ENCODE assay signal across 8 mouse cellular contexts in genomic region chr11:88180959-88181619, GRCm38 (mm10). TPM values are rescaled to one million over a fixed set of nuclear protein-coding genes. Genes with fewer than 3 reads are reported as not detected.
DNase-seq lines count a peak whose midpoint lies in the region; ATAC-seq and TF ChIP-seq lines count a peak whose summit lies in the region.

No protein-coding gene starts in this region.

- in situ Hi-C loops in Patski (cut with MboI; ENCODE audit: low pct_unique_long_range_greater_than_20kb) = no loop called here

- peak; percentile 75 for ATAC-seq in Patski

- H3K27me3 ChIP-seq in Patski = no peaks in the 10 kb centered on the region
- peaks cover 6% of the 10 kb centered on the region for H3K27me3 ChIP-seq in hindbrain, embryonic 10.5 days (ENCODE audit: insufficient read depth, poor library complexity, severe bottlenecking)
- no peaks in the 10 kb centered on the region for H3K27me3 ChIP-seq in small intestine, adult 2 months (ENCODE audit: control insufficient read depth, insufficient read depth, low read length)

- no peak for TF ChIP-seq POLR2A in small intestine, adult 2 months (IDR thresholded peaks at IDR 0.05; ENCODE audit: low read depth, low read length)

- no peaks in the 10 kb centered on the region for H3K9me3 ChIP-seq in hindbrain, embryonic 10.5 days

- POLR2A ChIA-PET in Patski (lab: Charles Lee) = interaction anchor here (0.6 to 2.2 kb wide), 7 partner anchors 9 to 113 kb away, joined by 3 to 10 read pairs (median 6); partner anchors contain the start of gene Vezf1

- DNase-seq in Patski (ENCODE audit: low read depth, low spot score) = peak; percentile 89
- DNase-seq in cerebellum, adult 9-10 months = peak; percentile 63
- peak; percentile 80 for DNase-seq in gastrocnemius, adult 18-20 months (ENCODE audit: low spot score)
- peak; percentile 62 for DNase-seq in hindbrain, embryonic 10.5 days (ENCODE audit: low spot score)
- peak; percentile 64 to 70 for DNase-seq in layer of hippocampus, postnatal 10 days (ENCODE audit: low spot score in 2 of 2)
- peak; percentile 82 for DNase-seq in lung, postnatal 36 days
- DNase-seq in spleen, postnatal 14 days (ENCODE audit: low spot score in 2 of 2) = no peak

- H3K4me1 ChIP-seq in hindbrain, embryonic 10.5 days (replicated peaks) = peaks cover 71% of the 10 kb centered on the region
- no peaks in the 10 kb centered on the region; the same call in 1 of the 2 replicates for H3K4me1 ChIP-seq in small intestine, adult 2 months (ENCODE audit: control insufficient read depth, insufficient read depth, insufficient read length, low read length)

- CTCF ChIA-PET in Patski (lab: Charles Lee) = interaction anchor here (0.7 to 4.4 kb wide), 8 partner anchors 16 to 206 kb away, joined by 3 to 20 read pairs (median 4); no protein-coding TSS in a partner anchor

- H3K36me3 ChIP-seq in hindbrain, embryonic 10.5 days = peaks cover 53% of the 10 kb centered on the region
- no peaks in the 10 kb centered on the region for H3K36me3 ChIP-seq in small intestine, adult 2 months (ENCODE audit: control insufficient read depth, insufficient read depth, low read length)

- peak overlapping the region; percentile 85 for H3K27ac ChIP-seq in hindbrain, embryonic 10.5 days
- peak overlapping the region; percentile 81 for H3K27ac ChIP-seq in small intestine, adult 2 months (ENCODE audit: insufficient read depth, low read depth, low read length)

- 12% methylated on average over 16 of the region's 16 CpGs for WGBS in hindbrain, embryonic 10.5 days
- 69% methylated on average over 16 of the region's 16 CpGs for WGBS in small intestine, adult 2 months

- peak overlapping the region; percentile 21; the same call in 1 of the 2 replicates for H3K4me3 ChIP-seq in hindbrain, embryonic 10.5 days
- no peak overlapping the region for H3K4me3 ChIP-seq in small intestine, adult 2 months (ENCODE audit: low read depth, low read length)

- no peak for TF ChIP-seq CTCF in Patski (IDR thresholded peaks at IDR 0.05)
- TF ChIP-seq CTCF in small intestine, adult 2 months (IDR thresholded peaks at IDR 0.05; ENCODE audit: extremely low read depth, insufficient read length, insufficient replicate concordance, low read depth, low read length) = no peak

RNA-seq across cellular contexts. Expression of gene Mrps23, which starts 23.1 kb away (rescaled TPM):
- polyA plus RNA-seq in Patski (2021) = 105 TPM
- 100 to 1,000 TPM; 147 to 169 TPM for total RNA-seq in gastrocnemius, adult 18-20 months (2021)
- polyA plus RNA-seq in hindbrain, embryonic 10.5 days (2016; fragmentation: Nextera tagmentation; extraction: Ambion mirVana) = 72.2 and 74.1 TPM in 2 replicates
- total RNA-seq in layer of hippocampus, postnatal 10 days (2021) = 10 to 100 TPM; 62.3 to 64.5 TPM
- 9.4 and 17.5 TPM in 2 replicates for polyA plus RNA-seq in small intestine, adult 2 months (2012; rRNA removed)

Comparison
In these comparisons a context has a peak if more than half of its experiments do, and no peak if none do; other contexts are left out.
1. DNase-seq: peak in Patski (single experiment), cerebellum, adult 9-10 months (single experiment), gastrocnemius, adult 18-20 months (single experiment), hindbrain, embryonic 10.5 days (single experiment), layer of hippocampus, postnatal 10 days (2 of 2) and lung, postnatal 36 days (single experiment); none in spleen, postnatal 14 days (0 of 2).